Mouse (Mus musculus) MEL (cell line): ENCODE results near the gene Gm10271. TPM values are rescaled to one million over a fixed set of nuclear protein-coding genes. Genes with fewer than 3 reads are reported as not detected.

Experiments
- DNase-seq: peaks from one replicate; pipeline ENCODE4 v3.0.0; 2011; ENCODE audit warnings: low read depth, low spot score
- H3K27ac ChIP-seq: 2 replicates; pipeline ENCODE4 v1.5.1; 2012; ENCODE audit warnings: low read depth, mild to moderate bottlenecking, control low read depth, low read length, moderate library complexity; ENCODE audit not compliant: control insufficient read depth
- H3K27me3 ChIP-seq, 2 experiments: fragments of 150-350 bp in 1 of 2; sonication (generic) in 1 of 2; 2 replicates each; pipeline ENCODE4 v1.6.1; 2012; ENCODE audit warnings: low read length in 2 of 2, mild to moderate bottlenecking in 2 of 2, improper control_type of control experiment in 1 of 2, moderate library complexity in 1 of 2; ENCODE audit not compliant: insufficient read depth in 2 of 2, control insufficient read depth in 1 of 2
- H3K36me3 ChIP-seq, 2 experiments: 2 replicates each; pipeline ENCODE4 v1.6.1; 2012 to 2014; ENCODE audit warnings: low read length in 2 of 2, improper control_type of control experiment in 1 of 2, inconsistent platforms in 1 of 2, mild to moderate bottlenecking in 1 of 2; ENCODE audit not compliant: insufficient read depth in 2 of 2, control insufficient read depth in 1 of 2
- H3K4me1 ChIP-seq, 2 experiments: fragments of 150-350 bp in 1 of 2; sonication (generic) in 1 of 2; 2 replicates each; pipeline ENCODE4 v1.6.1; 2012; ENCODE audit warnings: low read length in 2 of 2, improper control_type of control experiment in 1 of 2, mild to moderate bottlenecking in 1 of 2; ENCODE audit not compliant: insufficient read depth in 2 of 2, control insufficient read depth in 1 of 2
- H3K4me3 ChIP-seq, 2 experiments: fragments of 150-350 bp in 1 of 2; sonication (generic) in 1 of 2; 2 replicates each; pipeline ENCODE4 v1.5.1; 2012; ENCODE audit warnings: low read depth in 2 of 2, low read length in 2 of 2, mild to moderate bottlenecking in 2 of 2, moderate library complexity in 2 of 2, control low read depth in 1 of 2, improper control_type of control experiment in 1 of 2; ENCODE audit not compliant: control insufficient read depth in 1 of 2, insufficient read depth in 1 of 2
- H3K79me2 ChIP-seq: 2 replicates; pipeline ENCODE4 v1.6.1; 2012; ENCODE audit warnings: mild to moderate bottlenecking, low read length, moderate library complexity; ENCODE audit not compliant: control insufficient read depth, poor library complexity, insufficient read depth
- H3K9ac ChIP-seq: 2 replicates; pipeline ENCODE4 v1.6.1; 2012; ENCODE audit warnings: low read depth, mild to moderate bottlenecking, control low read depth, low read length, moderate library complexity; ENCODE audit not compliant: control insufficient read depth, poor library complexity, severe bottlenecking
- H3K9me3 ChIP-seq: fragments of 150-350 bp; sonication (generic); replicated peaks from 2 replicates; pipeline ENCODE4 v1.6.1; 2012; ENCODE audit warnings: mild to moderate bottlenecking, low read length, improper control_type of control experiment, moderate library complexity; ENCODE audit not compliant: insufficient read depth
- BHLHE40 ChIP-seq: IDR thresholded peaks from 2 replicates; pipeline ENCODE4 v1.6.1; 2012; ENCODE audit warnings: low read depth, mild to moderate bottlenecking, inconsistent platforms, low read length, improper control_type of control experiment, borderline replicate concordance
- CHD1 ChIP-seq: IDR thresholded peaks from 2 replicates; pipeline ENCODE4 v1.6.1; 2012; ENCODE audit warnings: low read depth, mild to moderate bottlenecking, inconsistent platforms, low read length, improper control_type of control experiment
- CHD2 ChIP-seq: IDR thresholded peaks from 2 replicates; pipeline ENCODE4 v1.6.1; 2011; ENCODE audit warnings: low read length, improper control_type of control experiment
- ELF1 ChIP-seq: IDR thresholded peaks from 2 replicates; pipeline ENCODE4 v1.6.1; 2014; ENCODE audit warnings: low read depth, mild to moderate bottlenecking, inconsistent platforms, low read length, improper control_type of control experiment, moderate library complexity
- EP300 ChIP-seq, 2 experiments: IDR thresholded peaks; 2 replicates each; pipeline ENCODE4 v1.6.1; 2011; ENCODE audit warnings: improper control_type of control experiment in 2 of 2, low read length in 2 of 2, low read depth in 1 of 2, mild to moderate bottlenecking in 1 of 2
- GABPA ChIP-seq: IDR thresholded peaks from 2 replicates; pipeline ENCODE4 v1.6.1; 2012; ENCODE audit warnings: low read depth, mild to moderate bottlenecking, inconsistent platforms, low read length, improper control_type of control experiment, moderate library complexity
- GATA1 ChIP-seq: IDR thresholded peaks from 2 replicates; pipeline ENCODE4 v1.6.1; 2011; ENCODE audit warnings: low read depth, low read length, improper control_type of control experiment
- HCFC1 ChIP-seq: IDR thresholded peaks from 2 replicates; pipeline ENCODE4 v1.6.1; 2012; ENCODE audit warnings: low read depth, mild to moderate bottlenecking, inconsistent platforms, low read length, improper control_type of control experiment, moderate library complexity
- JUND ChIP-seq: IDR thresholded peaks from 2 replicates; pipeline ENCODE4 v1.6.1; 2011; ENCODE audit warnings: low read depth, mild to moderate bottlenecking, improper control_type of control experiment, low read length
- KAT2A ChIP-seq: conservative IDR thresholded peaks from 2 replicates; pipeline ENCODE4 v1.6.1; 2012; ENCODE audit warnings: low read depth, low read length, improper control_type of control experiment, inconsistent platforms
- MAFK ChIP-seq: IDR thresholded peaks from 2 replicates; pipeline ENCODE4 v1.6.1; 2011; ENCODE audit warnings: low read depth, mild to moderate bottlenecking, low read length, improper control_type of control experiment, borderline replicate concordance
- MAZ ChIP-seq: IDR thresholded peaks from 2 replicates; pipeline ENCODE4 v1.6.1; 2012; ENCODE audit warnings: low read depth, mild to moderate bottlenecking, inconsistent platforms, low read length, improper control_type of control experiment
- MYC ChIP-seq: IDR thresholded peaks from 2 replicates; pipeline ENCODE4 v1.6.1; 2011; ENCODE audit warnings: low read depth, mild to moderate bottlenecking, low read length, improper control_type of control experiment, moderate library complexity
- NELFE ChIP-seq: IDR thresholded peaks from 2 replicates; pipeline ENCODE4 v1.6.1; 2011; ENCODE audit warnings: low read depth, low read length, improper control_type of control experiment
- NRF1 ChIP-seq: IDR thresholded peaks from 2 replicates; pipeline ENCODE4 v1.6.1; 2014; ENCODE audit warnings: low read depth, mild to moderate bottlenecking, inconsistent platforms, low read length, improper control_type of control experiment, moderate library complexity; ENCODE audit not compliant: poor library complexity, insufficient read depth, severe bottlenecking
- POLR2A ChIP-seq, 2 experiments: IDR thresholded peaks; 2 replicates each; pipeline ENCODE4 v1.6.1; 2011 to 2012; ENCODE audit warnings: low read length in 2 of 2, mild to moderate bottlenecking in 2 of 2, control low read depth in 1 of 2, improper control_type of control experiment in 1 of 2, low read depth in 1 of 2, moderate library complexity in 1 of 2; ENCODE audit not compliant: control insufficient read depth in 1 of 2, insufficient read depth in 1 of 2, poor library complexity in 1 of 2
- POLR2AphosphoS5 ChIP-seq: IDR thresholded peaks from 2 replicates; pipeline ENCODE4 v1.6.1; 2012; ENCODE audit warnings: low read depth, borderline replicate concordance, mild to moderate bottlenecking, inconsistent platforms, low read length, moderate library complexity, mixed read lengths
- RCOR1 ChIP-seq: IDR thresholded peaks from 2 replicates; pipeline ENCODE4 v1.6.1; 2012; ENCODE audit warnings: low read depth, mild to moderate bottlenecking, inconsistent platforms, low read length, improper control_type of control experiment
- SIN3A ChIP-seq: IDR thresholded peaks from 2 replicates; pipeline ENCODE4 v1.6.1; 2012; ENCODE audit warnings: low read length, improper control_type of control experiment, inconsistent platforms
- SMC3 ChIP-seq: IDR thresholded peaks from 2 replicates; pipeline ENCODE4 v1.6.1; 2011; ENCODE audit warnings: low read depth, low read length, improper control_type of control experiment
- TAL1 ChIP-seq: IDR thresholded peaks from 2 replicates; pipeline ENCODE4 v1.6.1; 2012; ENCODE audit warnings: mild to moderate bottlenecking, inconsistent platforms, low read length, moderate library complexity, mixed read lengths
- TBP ChIP-seq: IDR thresholded peaks from 2 replicates; pipeline ENCODE4 v1.8.0; 2011; ENCODE audit warnings: low read depth, low read length, improper control_type of control experiment
- TCF12 ChIP-seq: IDR thresholded peaks from 2 replicates; pipeline ENCODE4 v1.6.1; 2014; ENCODE audit warnings: low read depth, mild to moderate bottlenecking, inconsistent platforms, low read length, improper control_type of control experiment, moderate library complexity
- USF1 ChIP-seq: IDR thresholded peaks from 2 replicates; pipeline ENCODE4 v1.6.1; 2014; ENCODE audit warnings: low read depth, mild to moderate bottlenecking, inconsistent platforms, low read length, improper control_type of control experiment, moderate library complexity
- USF2 ChIP-seq, 2 experiments: IDR thresholded peaks; 2 replicates each; pipeline ENCODE4 v1.6.1; 2011 to 2012; ENCODE audit warnings: improper control_type of control experiment in 2 of 2, low read length in 2 of 2, borderline replicate concordance in 1 of 2, inconsistent platforms in 1 of 2, low read depth in 1 of 2, mild to moderate bottlenecking in 1 of 2; ENCODE audit not compliant: insufficient read depth in 1 of 2
- ZC3H11A ChIP-seq: IDR thresholded peaks from 2 replicates; pipeline ENCODE4 v1.6.1; 2012; ENCODE audit warnings: low read depth, mild to moderate bottlenecking, inconsistent platforms, low read length, improper control_type of control experiment
- ZKSCAN1 ChIP-seq: IDR thresholded peaks from 2 replicates; pipeline ENCODE4 v1.6.1; 2012; ENCODE audit warnings: low read depth, mild to moderate bottlenecking, inconsistent platforms, low read length, improper control_type of control experiment, moderate library complexity
- ZMIZ1 ChIP-seq: IDR thresholded peaks from 2 replicates; pipeline ENCODE4 v1.6.1; 2012; ENCODE audit warnings: low read depth, mild to moderate bottlenecking, inconsistent platforms, low read length, improper control_type of control experiment, moderate library complexity
- polyA plus RNA-seq, 2 experiments: library from polyadenylated mRNA; stranded (reverse) in 1 of 2; unstranded in 1 of 2; fragments of >175 nt in 1 of 2; fragments of >200 nt in 1 of 2; gene quantifications; 2 replicates each; pipeline versions ENCODE4 v1.2.1 to v1.2.4; 2012; ENCODE audit warnings: low replicate concordance in 2 of 2, low read depth in 1 of 2; ENCODE audit not compliant: insufficient read length in 2 of 2, insufficient read depth in 1 of 2, missing spikeins in 1 of 2
- total RNA-seq: library from RNA; depleted of rRNA; stranded (reverse); fragments of 300-350 nt; gene quantifications from 2 replicates; pipeline ENCODE4 v1.2.3, GENCODE M21; 2012

Gene Gm10271
- total and polyA plus RNA-seq, 3 experiments = not detected

GRCm38 (mm10) chr10:116964084-116964483 lies 8.3 kb downstream of the Gm10271 start:
- no peak for DNase-seq
- Histone ChIP-seq H3K4me1 (no peaks in the 10 kb centered on the region), H3K9ac (no peak overlapping the region), H3K79me2 (no peaks in the 10 kb centered on the region), H3K4me3 (no peak overlapping the region), H3K9me3 (no peaks in the 10 kb centered on the region), H3K27me3 (peaks cover 2 to 6% of the 10 kb centered on the region in 2 experiments; a peak in 3 of 4 replicates), H3K36me3 (no peaks in the 10 kb centered on the region), H3K27ac (no peak overlapping the region)
- no peak for TF ChIP-seq SMC3
- TF ChIP-seq POLR2A (IDR thresholded peaks at IDR 0.05; ENCODE audit: control insufficient read depth in 1 of 2, insufficient read depth in 1 of 2, low read depth in 1 of 2, low read length in 2 of 2, poor library complexity in 1 of 2) = no peak
- TF ChIP-seq HCFC1 = no peak
- TF ChIP-seq ZC3H11A = no peak
- no peak for TF ChIP-seq ELF1
- no peak for TF ChIP-seq TCF12
- TF ChIP-seq GATA1 = no peak
- TF ChIP-seq USF2 (IDR thresholded peaks at IDR 0.05; ENCODE audit: borderline replicate concordance in 1 of 2, insufficient read depth in 1 of 2, low read depth in 1 of 2, low read length in 2 of 2) = no peak
- TF ChIP-seq CHD2 = no peak
- TF ChIP-seq TBP = no peak
- no peak for TF ChIP-seq GABPA
- TF ChIP-seq CHD1 = no peak
- no peak for TF ChIP-seq MAZ
- no peak for TF ChIP-seq TAL1
- no peak for TF ChIP-seq EP300 (IDR thresholded peaks at IDR 0.05; ENCODE audit: low read depth in 1 of 2, low read length in 2 of 2)
- no peak for TF ChIP-seq KAT2A

- no peak overlapping the region for H3K4me3 ChIP-seq
- no peak for DNase-seq
- peaks cover 2 to 6% of the 10 kb centered on the region in 2 experiments; a peak in 3 of 4 replicates for H3K27me3 ChIP-seq
- H3K9me3 ChIP-seq = no peaks in the 10 kb centered on the region
- no peaks in the 10 kb centered on the region for H3K36me3 ChIP-seq
- H3K79me2 ChIP-seq = no peaks in the 10 kb centered on the region
- TF ChIP-seq BHLHE40 (no peak), CHD1 (no peak), RCOR1 (no peak), USF1 (no peak), SIN3A (no peak), ZMIZ1 (no peak), MYC (no peak), NELFE (no peak), MAFK (no peak), ZC3H11A (no peak), CHD2 (no peak), KAT2A (no peak), ZKSCAN1 (no peak), NRF1 (no peak), JUND (no peak), POLR2AphosphoS5 (no peak)
- H3K27ac ChIP-seq = no peak overlapping the region
- H3K9ac ChIP-seq = no peak overlapping the region
- H3K4me1 ChIP-seq = no peaks in the 10 kb centered on the region
These were observed 9.6 kb downstream of the Gm10271 start for GRCm38 (mm10) chr10:116962803-116963202.
